ENCODE assay signal across 10 mouse cellular contexts in genomic region chr16:38724256-38724655, GRCm38 (mm10). TPM values are rescaled to one million over a fixed set of nuclear protein-coding genes. Genes with fewer than 3 reads are reported as not detected.
DNase-seq lines count a peak whose midpoint lies in the region; ATAC-seq lines count a peak whose summit lies in the region.
"Had no signal": no experiment of that assay in that cellular context is flagged by ENCODE, and none has a peak within 500 bp of the region (broad histone marks: within the 10 kb centered on the region; RNA-seq: fewer than 3 reads in every experiment).

No protein-coding gene starts in this region.

- H3K4me3 ChIP-seq in forebrain, embryonic 10.5 days = no peak overlapping the region
- H3K4me3 ChIP-seq in forebrain, embryonic 14.5 days (ENCODE audit: low read depth, low read length) = no peak overlapping the region
- no peak overlapping the region for H3K4me3 ChIP-seq in kidney, embryonic 14.5 days (ENCODE audit: low read length)
- H3K4me3 ChIP-seq in lung, embryonic 16.5 days (ENCODE audit: low read length) = no peak overlapping the region

- 84% methylated on average over 8 of the region's 8 CpGs for WGBS in forebrain, embryonic 10.5 days
- WGBS in forebrain, embryonic 14.5 days = 86% methylated on average over 8 of the region's 8 CpGs
- WGBS in kidney, embryonic 14.5 days = 69% methylated on average over 8 of the region's 8 CpGs
- WGBS in lung, embryonic 16.5 days = 61% methylated on average over 8 of the region's 8 CpGs

- H3K9me3 ChIP-seq in forebrain, embryonic 10.5 days = no peaks in the 10 kb centered on the region
- H3K9me3 ChIP-seq in forebrain, embryonic 14.5 days (replicated peaks; ENCODE audit: control insufficient read depth, low read length) = no peaks in the 10 kb centered on the region
- H3K9me3 ChIP-seq in kidney, embryonic 14.5 days (ENCODE audit: control insufficient read depth, low read length) = no peaks in the 10 kb centered on the region
- no peaks in the 10 kb centered on the region for H3K9me3 ChIP-seq in lung, embryonic 16.5 days (ENCODE audit: control insufficient read depth, low read length)

- H3K27ac ChIP-seq in forebrain, embryonic 10.5 days = 0 out of 2 replicates have a peak overlapping the region, but pooled peaks have one; percentile 35
- no peak overlapping the region for H3K27ac ChIP-seq in forebrain, embryonic 14.5 days (ENCODE audit: low read depth, low read length)
- 0 out of 2 replicates have a peak overlapping the region, but pooled peaks have one; percentile 26 for H3K27ac ChIP-seq in kidney, embryonic 14.5 days (ENCODE audit: low read depth, low read length)
- peak overlapping the region; percentile 45 for H3K27ac ChIP-seq in lung, embryonic 16.5 days (ENCODE audit: low read length)

- no peak overlapping the region for H3K9ac ChIP-seq in forebrain, embryonic 14.5 days (ENCODE audit: low read length)
- H3K9ac ChIP-seq in kidney, embryonic 14.5 days (ENCODE audit: low read depth, low read length) = no peak overlapping the region
- H3K9ac ChIP-seq in lung, embryonic 16.5 days (ENCODE audit: low read length) = no peak overlapping the region

- peak; percentile 9 for DNase-seq in forebrain, embryonic 10.5 days (ENCODE audit: extremely low spot score, low spot score)
- DNase-seq in forebrain, embryonic 14.5 days (ENCODE audit: low spot score) = no peak
- DNase-seq in kidney, adult 8-10 months = no peak
- no peak for DNase-seq in lung, postnatal 25 days (ENCODE audit: low spot score)
- DNase-seq in spleen, adult 18-20 months = no peak
- DNase-seq in gastrocnemius, postnatal 25 days = no peak
- DNase-seq: adrenal gland, adult 2 months had no signal

- ATAC-seq in forebrain, embryonic 14.5 days = no peak
- no peak for ATAC-seq in kidney, embryonic 14.5 days (ENCODE audit: low FRiP score, low TSS enrichment)
- ATAC-seq in lung, embryonic 16.5 days (ENCODE audit: low read depth) = peak; percentile 31; the same call in 1 of the 2 replicates
- ATAC-seq: inflammation-experienced regulatory T-cells, adult 6 months had no signal

- H3K4me2 ChIP-seq in forebrain, embryonic 14.5 days (ENCODE audit: low read length) = no peak overlapping the region
- H3K4me2 ChIP-seq in kidney, embryonic 14.5 days (replicated peaks; ENCODE audit: low read depth, low read length) = no peak overlapping the region
- peak overlapping the region; percentile 4; the same call in 1 of the 2 replicates for H3K4me2 ChIP-seq in lung, embryonic 16.5 days (ENCODE audit: low read depth, low read length)

- no peaks in the 10 kb centered on the region for H3K27me3 ChIP-seq in forebrain, embryonic 10.5 days (ENCODE audit: poor library complexity, severe bottlenecking)
- H3K27me3 ChIP-seq in forebrain, embryonic 14.5 days (replicated peaks; ENCODE audit: control insufficient read depth, insufficient read depth, low read length) = no peaks in the 10 kb centered on the region
- no peaks in the 10 kb centered on the region for H3K27me3 ChIP-seq in kidney, embryonic 14.5 days (ENCODE audit: control insufficient read depth, insufficient read depth, low read length)
- no peaks in the 10 kb centered on the region for H3K27me3 ChIP-seq in lung, embryonic 16.5 days (ENCODE audit: control insufficient read depth, insufficient read depth, low read depth, low read length)

- H3K4me1 ChIP-seq in forebrain, embryonic 10.5 days = no peaks in the 10 kb centered on the region
- no peaks in the 10 kb centered on the region for H3K4me1 ChIP-seq in forebrain, embryonic 14.5 days (ENCODE audit: control insufficient read depth, insufficient read depth, low read length)
- no peaks in the 10 kb centered on the region for H3K4me1 ChIP-seq in kidney, embryonic 14.5 days (ENCODE audit: control insufficient read depth, insufficient read depth, low read length)
- H3K4me1 ChIP-seq in lung, embryonic 16.5 days (replicated peaks; ENCODE audit: control insufficient read depth, insufficient read depth, low read length) = peaks cover under 1% of the 10 kb centered on the region; the same call in 1 of the 2 replicates

- H3K36me3 ChIP-seq in forebrain, embryonic 10.5 days (replicated peaks) = no peaks in the 10 kb centered on the region
- no peaks in the 10 kb centered on the region for H3K36me3 ChIP-seq in forebrain, embryonic 14.5 days (ENCODE audit: control insufficient read depth, insufficient read depth, low read length)
- H3K36me3 ChIP-seq in kidney, embryonic 14.5 days (ENCODE audit: control insufficient read depth, insufficient read depth, low read length) = no peaks in the 10 kb centered on the region
- no peaks in the 10 kb centered on the region for H3K36me3 ChIP-seq in lung, embryonic 16.5 days (ENCODE audit: control insufficient read depth, insufficient read depth, low read length)

RNA-seq across cellular contexts. Expression of gene Arhgap31, which starts 11.2 kb away (rescaled TPM):
- 7.3 and 7.4 TPM in 2 replicates for polyA plus RNA-seq in forebrain, embryonic 10.5 days (2016; fragmentation: Nextera tagmentation; extraction: Ambion mirVana)
- polyA plus RNA-seq in forebrain, embryonic 14.5 days (2014; fragmentation: Nextera tagmentation; extraction: Ambion mirVana) = 2.5 and 3.6 TPM in 2 replicates
- polyA plus RNA-seq in kidney, embryonic 14.5 days (2014; fragmentation: Nextera tagmentation; extraction: Ambion mirVana) = 7.3 and 10.0 TPM in 2 replicates
- 21.5 and 23.9 TPM in 2 replicates for polyA plus RNA-seq in lung, embryonic 16.5 days (2015; fragmentation: Nextera tagmentation; extraction: Ambion mirVana)
- 10 to 100 TPM; 11.9 to 14.7 TPM for total RNA-seq in gastrocnemius, postnatal 25 days (2021)

RNA-seq across cellular contexts. Expression of gene B4galt4, which starts 17.8 kb away (rescaled TPM):
- 27.1 and 27.8 TPM in 2 replicates for polyA plus RNA-seq in forebrain, embryonic 10.5 days (2016; fragmentation: Nextera tagmentation; extraction: Ambion mirVana)
- 29.5 and 31.7 TPM in 2 replicates for polyA plus RNA-seq in forebrain, embryonic 14.5 days (2014; fragmentation: Nextera tagmentation; extraction: Ambion mirVana)
- polyA plus RNA-seq in kidney, embryonic 14.5 days (2014; fragmentation: Nextera tagmentation; extraction: Ambion mirVana) = 24.5 and 32.7 TPM in 2 replicates
- polyA plus RNA-seq in lung, embryonic 16.5 days (2015; fragmentation: Nextera tagmentation; extraction: Ambion mirVana) = 34.7 and 38.1 TPM in 2 replicates
- 1 to 10 TPM; 4.0 to 4.4 TPM for total RNA-seq in gastrocnemius, postnatal 25 days (2021)
